Mouse (Mus musculus): Measurements from ENCODE around the gene Smarce1.

DNA sequence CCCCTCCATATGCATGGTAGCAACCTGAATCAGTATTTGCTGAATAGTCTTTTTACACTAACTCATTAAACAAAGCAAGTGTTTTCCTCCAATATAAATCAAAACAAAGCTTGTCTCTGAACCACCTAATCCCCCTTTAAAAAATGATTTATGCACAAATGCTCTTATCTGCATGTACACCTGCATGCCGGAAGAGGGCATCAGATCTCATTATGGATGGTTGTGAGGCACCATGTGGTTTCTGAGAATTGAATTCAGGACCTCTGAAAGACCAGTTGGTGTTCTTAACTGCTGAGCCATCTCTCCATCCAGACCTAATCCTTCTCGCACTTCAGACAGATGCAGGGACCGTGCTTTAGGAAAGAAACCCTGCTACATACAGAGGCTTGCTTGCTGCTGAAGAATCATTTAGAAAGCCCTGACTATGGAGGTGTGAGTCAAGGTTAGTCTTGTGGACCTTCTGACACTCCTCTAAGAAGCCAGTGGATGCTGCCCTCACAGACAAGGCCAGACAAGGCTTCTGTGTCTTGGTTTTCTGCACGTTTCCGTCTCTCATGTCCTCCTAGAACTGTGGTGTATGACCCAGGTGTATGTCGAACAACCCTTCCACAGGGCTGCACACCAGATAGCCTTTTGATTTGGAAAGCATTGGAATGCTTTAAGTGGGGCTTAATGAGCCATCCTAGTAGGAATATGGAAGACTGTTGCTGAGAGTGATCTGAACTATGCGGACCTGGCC lies 13.4 kb downstream of the Smarce1 start:
- TF ChIP-seq EP300 (IDR thresholded peaks at IDR 0.05; ENCODE audit: low read depth in 1 of 2, low read length in 2 of 2) (no peak), RAD21 (IDR thresholded peaks at IDR 0.05; ENCODE audit: low read depth, low read length) (no peak)

Measured in MEL (cell line).